Mouse (Mus musculus) liver, embryonic 14.5 days (tissue): ENCODE results near the gene Vwa3a.

Experiments used
- CTCF ChIP-seq: IDR thresholded peaks from 2 replicates; pipeline ENCODE4 v1.5.1; 2016; ENCODE audit warnings: antibody characterized with exemption, low read depth, control low read depth
- EP300 ChIP-seq: IDR thresholded peaks from 2 replicates; pipeline ENCODE4 v1.6.1; 2016; ENCODE audit warnings: antibody characterized with exemption, low read depth

- TF ChIP-seq EP300 (0 out of 2 replicates have a peak, but pooled peaks have one; percentile 7), CTCF (no peak)
These were observed 95.8 kb downstream of the Vwa3a start for GRCm38 (mm10) chr7:120834863-120835372.
